Comparison of ENCODE assay signal across 8 mouse cellular contexts in the genomic region with DNA sequence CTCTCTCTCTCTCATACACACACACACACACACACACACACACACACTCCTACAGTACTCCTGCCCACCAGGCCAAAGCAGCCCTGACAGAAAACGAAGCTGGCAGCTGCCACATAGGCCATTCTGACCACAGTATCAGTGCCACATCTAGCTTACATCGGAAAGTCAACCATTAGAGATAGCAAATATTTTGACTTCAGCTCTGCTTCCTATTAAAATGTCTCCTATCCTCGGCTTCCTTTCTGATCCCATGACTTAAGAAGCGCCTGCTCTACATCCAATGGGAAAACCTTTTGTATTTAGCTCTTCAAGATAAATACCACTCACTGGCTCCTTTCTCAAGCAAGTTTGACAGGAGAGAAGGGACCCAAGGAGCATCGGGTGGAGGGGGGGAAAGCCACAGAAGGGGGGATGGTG. TPM values are rescaled to one million over a fixed set of nuclear protein-coding genes. Genes with fewer than 3 reads are reported as not detected.
A peak's percentile ranks its signal among the peaks of the same experiment; 100 is the strongest.
DNase-seq lines count a peak whose midpoint lies in the region; ATAC-seq and TF ChIP-seq lines count a peak whose summit lies in the region.

No protein-coding gene starts in this region.

- no peak for ATAC-seq in kidney, embryonic 14.5 days (ENCODE audit: low FRiP score, low TSS enrichment)
- no peak for ATAC-seq in hindbrain, embryonic 14.5 days (ENCODE audit: low FRiP score)
- ATAC-seq in midbrain, embryonic 16.5 days, result 0 out of 2 replicates have a peak, but pooled peaks have one; percentile 4

- no peaks in the 10 kb centered on the region for H3K36me3 ChIP-seq in kidney, embryonic 14.5 days (ENCODE audit: control insufficient read depth, insufficient read depth, low read length)
- H3K36me3 ChIP-seq in hindbrain, embryonic 14.5 days (replicated peaks; ENCODE audit: control insufficient read depth, insufficient read depth), result no peaks in the 10 kb centered on the region
- no peaks in the 10 kb centered on the region for H3K36me3 ChIP-seq in midbrain, embryonic 16.5 days (ENCODE audit: control insufficient read depth, insufficient read depth, low read length)

- peak overlapping the region; percentile 94 for H3K4me2 ChIP-seq in kidney, embryonic 14.5 days (replicated peaks; ENCODE audit: low read depth, low read length)
- peak overlapping the region; percentile 93 for H3K4me2 ChIP-seq in hindbrain, embryonic 14.5 days (replicated peaks)
- H3K4me2 ChIP-seq in midbrain, embryonic 16.5 days (ENCODE audit: low read length), result peak overlapping the region; percentile 84

- peaks cover 8% of the 10 kb centered on the region; the same call in 1 of the 2 replicates for H3K4me1 ChIP-seq in kidney, embryonic 14.5 days (ENCODE audit: control insufficient read depth, insufficient read depth, low read length)
- peaks cover 7% of the 10 kb centered on the region for H3K4me1 ChIP-seq in bone marrow, adult 2 months (ENCODE audit: control insufficient read depth, insufficient read depth, low read length)
- peaks cover 51% of the 10 kb centered on the region for H3K4me1 ChIP-seq in hindbrain, embryonic 14.5 days (replicated peaks; ENCODE audit: control insufficient read depth, insufficient read depth, low read length)
- peaks cover 33% of the 10 kb centered on the region for H3K4me1 ChIP-seq in midbrain, embryonic 16.5 days (ENCODE audit: control insufficient read depth, insufficient read depth, low read length)

- H3K9ac ChIP-seq in kidney, embryonic 14.5 days (ENCODE audit: low read depth, low read length), result no peak overlapping the region
- peak overlapping the region; percentile 97 for H3K9ac ChIP-seq in hindbrain, embryonic 14.5 days
- peak overlapping the region; percentile 97 for H3K9ac ChIP-seq in midbrain, embryonic 16.5 days (ENCODE audit: low read depth, low read length)

- H3K27me3 ChIP-seq in kidney, embryonic 14.5 days (ENCODE audit: control insufficient read depth, insufficient read depth, low read length), result no peaks in the 10 kb centered on the region
- H3K27me3 ChIP-seq in hindbrain, embryonic 14.5 days (ENCODE audit: control insufficient read depth, insufficient read depth, low read length), result no peaks in the 10 kb centered on the region
- no peaks in the 10 kb centered on the region for H3K27me3 ChIP-seq in midbrain, embryonic 16.5 days (ENCODE audit: control insufficient read depth, insufficient read depth, low read depth, low read length)

- TF ChIP-seq CTCF in bone marrow, adult 2 months (IDR thresholded peaks at IDR 0.05; ENCODE audit: control insufficient read depth, insufficient read depth, low read length), result no peak

- WGBS in kidney, embryonic 14.5 days, result 76% methylated on average over 5 of the region's 5 CpGs
- WGBS in bone marrow, adult 2 months, result 10% methylated on average over 5 of the region's 5 CpGs
- WGBS in hindbrain, embryonic 14.5 days, result 38% methylated on average over 5 of the region's 5 CpGs
- 21% methylated on average over 5 of the region's 5 CpGs for WGBS in midbrain, embryonic 16.5 days

- H3K9me3 ChIP-seq in kidney, embryonic 14.5 days (ENCODE audit: control insufficient read depth, low read length), result no peaks in the 10 kb centered on the region
- H3K9me3 ChIP-seq in hindbrain, embryonic 14.5 days (ENCODE audit: control insufficient read depth, low read length), result no peaks in the 10 kb centered on the region
- H3K9me3 ChIP-seq in midbrain, embryonic 16.5 days (replicated peaks; ENCODE audit: control insufficient read depth, low read length, poor library complexity, severe bottlenecking), result no peaks in the 10 kb centered on the region

- H3K4me3 ChIP-seq in kidney, embryonic 14.5 days (ENCODE audit: low read length), result peak overlapping the region; percentile 72; the same call in 1 of the 2 replicates
- H3K4me3 ChIP-seq in bone marrow, adult 2 months (replicated peaks; ENCODE audit: control insufficient read depth, low read depth, low read length), result peak overlapping the region; percentile 97
- H3K4me3 ChIP-seq in hindbrain, embryonic 14.5 days (replicated peaks; ENCODE audit: low read length), result peak overlapping the region; percentile 93
- peak overlapping the region; percentile 94 for H3K4me3 ChIP-seq in midbrain, embryonic 16.5 days (ENCODE audit: low read depth, low read length)

- H3K27ac ChIP-seq in kidney, embryonic 14.5 days (ENCODE audit: low read depth, low read length), result no peak overlapping the region
- peak overlapping the region; percentile 94 for H3K27ac ChIP-seq in bone marrow, adult 2 months (ENCODE audit: control insufficient read depth, insufficient read depth, low read depth, low read length, poor library complexity)
- peak overlapping the region; percentile 95 for H3K27ac ChIP-seq in hindbrain, embryonic 14.5 days
- H3K27ac ChIP-seq in midbrain, embryonic 16.5 days (ENCODE audit: low read length), result peak overlapping the region; percentile 92

- no peak for DNase-seq in kidney, adult 8-10 months
- peak; percentile 46 for DNase-seq in hindbrain, embryonic 14.5 days (ENCODE audit: low spot score)
- no peak for DNase-seq in urinary bladder, postnatal 4 days (ENCODE audit: low spot score in 2 of 2)
- no peak for DNase-seq in adrenal gland, postnatal 4 days (ENCODE audit: low spot score in 2 of 2)
- DNase-seq in spleen, adult 12 weeks (ENCODE audit: low spot score), result no peak

- no peak for TF ChIP-seq POLR2A in bone marrow, adult 2 months (IDR thresholded peaks at IDR 0.05; ENCODE audit: borderline replicate concordance, control insufficient read depth, low read depth, low read length)

RNA-seq across cellular contexts. Expression of a gene that starts 2.0 kb away (rescaled TPM):
- 9.4 and 19.2 TPM in 2 replicates for polyA plus RNA-seq in kidney, embryonic 14.5 days (2014; fragmentation: Nextera tagmentation; extraction: Ambion mirVana)
- polyA plus RNA-seq in bone marrow, adult 2 months (2011; ENCODE audit: insufficient read depth, insufficient read length, low replicate concordance, missing spikeins), result 13.4 and 32.6 TPM in 2 replicates
- polyA plus RNA-seq in hindbrain, embryonic 14.5 days (2014; fragmentation: Nextera tagmentation; extraction: Ambion mirVana), result 117 and 125 TPM in 2 replicates
- polyA plus RNA-seq in midbrain, embryonic 16.5 days (2015; fragmentation: Nextera tagmentation; extraction: Ambion mirVana), result 98.9 and 103 TPM in 2 replicates
- 10 to 100 TPM; 55.8 to 56.7 TPM for total RNA-seq in adrenal gland, postnatal 4 days (2021)
